Mouse (Mus musculus) layer of hippocampus, postnatal 14 days (tissue): ENCODE data around the gene Cipc. TPM values are rescaled to one million over a fixed set of nuclear protein-coding genes. Genes with fewer than 3 reads are reported as not detected.

Experiments used
- DNase-seq, 2 experiments: peaks; one replicate each; pipeline ENCODE4 v3.0.0; 2021 to 2022; ENCODE audit warnings: low spot score in 2 of 2, mixed read lengths in 1 of 2
- total RNA-seq, 2 experiments: library from RNA; stranded (reverse); gene quantifications; 2 replicates each; pipeline ENCODE4 v1.2.3; 2021

Cipc gene
- total RNA-seq, 2 experiments from 2014 or later, result 60.4 to 63.6 TPM

DNA sequence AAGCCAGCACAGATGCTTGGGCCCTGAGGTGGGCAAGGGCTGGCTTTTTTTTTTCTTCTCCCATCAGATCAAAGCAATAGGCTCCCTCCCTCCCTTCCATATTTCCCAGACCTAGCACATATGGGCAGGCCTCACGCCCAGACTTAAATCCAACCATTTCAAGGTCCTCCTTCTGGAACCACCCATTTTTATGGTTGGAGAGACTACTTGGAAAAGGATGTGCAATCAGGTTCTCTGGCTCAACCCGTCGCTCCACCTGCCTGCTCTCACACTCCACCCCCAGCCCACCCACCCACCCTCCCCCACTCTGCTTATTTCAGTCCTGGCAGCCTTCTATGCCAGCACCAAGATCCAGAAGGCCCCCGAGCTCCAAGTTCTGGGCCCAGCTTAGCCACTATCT, 39.7 kb downstream of the Cipc start:
- no peak for DNase-seq

DNA sequence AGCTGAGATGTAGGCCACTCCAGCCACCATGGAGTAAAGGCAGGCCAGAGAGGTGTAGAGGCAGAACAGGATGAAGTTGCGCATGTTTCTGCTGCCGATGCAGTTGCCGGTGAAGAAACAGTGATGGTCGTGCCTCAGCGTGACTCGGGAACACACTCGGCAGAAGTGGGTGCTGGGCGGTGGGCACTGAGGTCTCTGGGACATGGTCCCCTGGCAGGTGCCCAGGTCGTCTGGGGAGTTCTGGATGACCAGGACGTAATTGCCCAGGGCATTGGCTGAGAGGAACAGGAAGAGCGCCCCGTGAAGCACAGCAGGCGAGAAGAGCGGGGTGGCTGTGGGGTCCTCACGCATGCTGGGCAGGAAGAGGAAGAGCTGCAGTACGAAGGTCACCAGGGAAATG, 41.4 kb downstream of the Cipc start:
- DNase-seq, result no peak

DNA sequence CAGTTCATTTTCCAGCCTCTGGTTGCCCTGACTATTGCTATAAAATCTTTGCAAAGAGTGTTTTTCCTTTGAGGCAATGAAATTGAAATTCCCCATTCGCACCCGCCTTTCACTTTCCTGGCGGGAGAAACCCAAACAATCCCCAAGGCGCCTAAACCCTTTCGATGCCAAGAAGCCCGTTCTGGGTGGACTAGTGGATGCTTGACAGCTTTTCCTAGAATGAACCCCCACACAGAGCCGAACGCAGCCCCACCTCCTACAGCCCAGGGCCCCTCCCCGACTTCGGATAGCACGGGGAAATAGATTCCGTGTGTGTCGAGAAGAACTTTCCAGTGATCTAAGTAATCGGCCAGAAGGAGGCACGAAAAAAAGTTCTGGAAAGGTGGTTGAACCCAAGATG, 42.5 kb downstream of the Cipc start:
- no peak for DNase-seq

DNA sequence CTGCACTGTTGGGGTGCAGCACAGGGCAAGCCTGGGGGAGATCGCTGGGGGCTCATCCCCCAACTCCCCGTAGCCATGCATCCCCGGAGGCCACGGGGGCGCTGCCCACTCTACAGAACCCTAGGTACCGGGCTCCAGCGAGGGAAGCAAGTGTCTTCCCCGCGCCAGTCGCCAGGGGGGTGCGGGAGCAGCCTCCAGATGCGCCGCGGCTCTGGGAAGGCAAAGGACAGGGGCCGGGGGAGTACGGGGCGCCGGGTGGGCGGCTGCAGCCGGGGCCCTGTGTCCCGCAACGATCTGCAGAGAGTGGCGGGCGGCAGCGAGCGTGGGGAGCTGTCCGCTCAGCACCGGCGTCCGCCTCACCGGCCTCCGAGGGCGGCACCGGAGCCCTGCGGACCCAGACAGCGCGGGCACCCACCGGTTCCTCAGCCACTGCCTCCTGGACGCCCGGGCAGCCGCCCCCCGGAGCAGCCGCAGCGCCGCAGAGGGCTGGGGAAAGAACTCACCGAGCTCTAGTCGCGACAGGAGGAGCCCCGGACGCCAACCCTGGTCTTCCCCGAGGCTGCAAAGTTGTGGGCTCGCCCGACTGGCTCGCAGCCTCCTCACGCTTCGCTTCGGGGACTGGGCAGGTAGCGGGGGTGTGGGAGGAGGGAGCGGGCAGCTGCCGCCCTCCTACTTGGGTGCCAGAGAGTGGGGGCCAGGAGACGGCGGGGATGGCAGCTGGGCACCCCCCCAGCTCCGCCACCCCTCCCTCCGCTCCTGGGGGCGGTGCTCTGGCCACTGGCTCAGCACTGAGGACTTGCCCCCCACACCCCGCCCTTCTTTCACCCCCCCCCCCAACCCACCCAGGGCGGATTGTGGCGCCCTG, 43.3 kb downstream of the Cipc start, which contains the start of gene Zdhhc22:
Gene Zdhhc22, minus strand, starts transcription at position 541 of the 865 bp plus-strand sequence.
- DNase-seq, result no peak

DNA sequence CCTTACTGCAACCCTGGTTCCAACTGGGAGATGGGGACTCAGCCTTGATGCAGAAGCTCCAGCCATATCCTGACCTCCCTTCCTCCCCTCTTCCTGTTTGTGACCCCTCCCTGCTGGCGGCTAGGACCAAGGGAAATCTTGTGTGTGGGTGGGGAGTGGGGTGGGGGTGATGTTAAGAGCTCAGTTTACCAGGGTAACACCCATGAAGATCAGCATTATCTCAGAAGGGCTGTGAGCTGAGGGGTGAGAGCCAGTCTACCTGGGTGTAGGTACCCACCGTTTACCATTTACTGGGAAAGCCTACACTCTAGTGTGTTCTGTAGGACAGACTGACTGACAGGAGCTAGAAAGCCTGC, 43.9 kb downstream of the Cipc start:
- no peak for DNase-seq

DNA sequence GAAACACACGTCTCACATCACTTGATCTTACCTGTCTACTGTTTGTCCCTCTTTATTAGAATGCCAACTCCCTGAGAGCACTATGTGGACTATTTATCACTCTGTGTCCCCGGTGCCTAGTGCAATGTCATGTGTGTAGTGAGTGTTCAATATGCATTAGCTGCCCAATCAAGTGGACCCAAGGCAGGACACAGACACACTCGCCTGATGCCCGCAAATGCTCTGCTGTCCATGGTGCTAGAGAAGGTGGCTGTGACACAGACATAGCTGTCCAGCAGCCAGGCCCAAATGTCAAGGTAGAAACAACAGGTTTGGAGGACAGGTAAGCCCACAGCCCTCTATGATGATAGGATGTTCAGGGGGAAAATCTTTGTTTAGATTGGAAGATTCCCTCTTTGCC, 47.3 kb downstream of the Cipc start:
- no peak for DNase-seq

DNA sequence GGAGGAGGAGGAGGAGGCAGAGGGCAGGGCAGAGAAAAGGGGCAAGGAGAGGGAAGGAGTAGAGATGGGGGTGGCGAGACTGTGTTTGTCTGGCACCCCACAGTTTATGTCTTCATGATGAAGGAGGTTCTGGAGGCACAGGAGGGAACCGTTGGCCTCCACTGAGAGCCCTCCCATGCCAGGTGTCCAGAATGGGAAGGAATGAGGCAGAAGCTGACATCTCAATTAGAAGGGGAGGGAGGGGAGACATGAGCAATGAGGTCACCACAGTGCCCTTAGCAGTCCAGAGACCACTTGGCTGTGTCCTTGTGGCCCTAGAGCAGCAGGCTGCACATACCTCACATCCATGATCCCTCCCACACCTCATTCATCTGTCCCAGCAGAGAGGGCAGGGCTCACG, 47.9 kb downstream of the Cipc start:
- DNase-seq, result no peak

DNA sequence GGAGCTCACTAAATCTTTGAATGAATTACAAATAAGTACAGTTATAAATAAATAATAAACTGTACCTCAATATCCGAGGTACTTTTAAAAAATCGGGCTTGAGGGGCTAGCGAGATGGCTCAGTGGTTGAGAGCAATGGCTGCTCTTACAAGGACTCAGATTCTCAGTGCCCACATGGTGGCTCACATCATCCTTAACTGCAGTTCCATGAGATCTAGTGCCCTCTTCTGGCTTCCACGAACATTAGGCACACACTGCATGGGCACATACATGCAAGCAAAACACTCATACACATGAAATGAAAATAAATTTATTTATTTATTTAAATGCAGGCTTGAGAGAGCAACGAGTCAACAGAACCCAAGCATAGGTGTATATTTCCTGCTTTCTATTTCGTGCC, 49.1 kb downstream of the Cipc start:
- no peak for DNase-seq

DNA sequence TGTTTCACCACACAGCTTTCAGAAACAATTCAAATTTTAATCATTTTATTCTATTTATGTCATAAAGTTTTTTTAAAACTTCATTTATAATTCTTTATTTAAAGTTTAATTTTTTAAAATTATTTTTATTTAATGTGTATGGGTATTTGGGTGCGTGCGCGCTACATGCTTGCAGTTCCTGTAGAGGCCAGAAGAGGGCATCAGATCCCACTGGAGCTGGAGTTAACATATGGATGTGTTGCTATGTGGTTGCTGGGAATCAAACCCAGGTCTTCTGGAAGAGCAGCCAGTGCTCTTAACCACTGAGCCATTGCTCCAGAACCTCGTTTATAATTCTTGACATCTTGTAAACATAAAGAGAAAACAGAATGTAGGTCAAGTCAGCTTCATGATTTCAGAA, 51.9 kb downstream of the Cipc start:
- no peak for DNase-seq

DNA sequence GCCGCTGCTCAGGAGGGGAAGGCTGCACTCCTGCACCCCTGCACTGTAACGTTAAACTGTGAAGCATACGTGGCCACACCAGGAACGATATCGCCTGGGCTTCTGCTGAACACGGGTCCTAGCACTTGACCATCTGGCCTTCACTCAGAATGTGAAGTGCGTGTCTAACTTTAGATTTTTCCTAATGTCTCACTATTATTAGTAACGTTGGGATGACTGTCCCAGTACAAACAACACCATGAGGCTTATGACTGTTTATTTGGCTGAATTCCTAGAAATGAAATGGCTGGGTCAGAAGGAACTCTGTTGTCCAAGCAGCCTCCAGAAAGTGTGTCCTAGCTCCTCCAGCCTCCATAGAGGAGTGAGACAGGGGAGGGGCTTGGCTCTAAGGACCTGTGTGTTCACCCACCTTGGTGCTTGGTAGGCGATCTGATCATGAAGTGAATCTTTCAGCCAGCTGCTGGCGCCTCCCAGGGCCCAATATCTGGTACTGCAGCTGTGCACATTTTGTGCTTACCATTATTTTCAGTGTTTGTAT, 52.5 kb downstream of the Cipc start:
- DNase-seq, result no peak

DNA sequence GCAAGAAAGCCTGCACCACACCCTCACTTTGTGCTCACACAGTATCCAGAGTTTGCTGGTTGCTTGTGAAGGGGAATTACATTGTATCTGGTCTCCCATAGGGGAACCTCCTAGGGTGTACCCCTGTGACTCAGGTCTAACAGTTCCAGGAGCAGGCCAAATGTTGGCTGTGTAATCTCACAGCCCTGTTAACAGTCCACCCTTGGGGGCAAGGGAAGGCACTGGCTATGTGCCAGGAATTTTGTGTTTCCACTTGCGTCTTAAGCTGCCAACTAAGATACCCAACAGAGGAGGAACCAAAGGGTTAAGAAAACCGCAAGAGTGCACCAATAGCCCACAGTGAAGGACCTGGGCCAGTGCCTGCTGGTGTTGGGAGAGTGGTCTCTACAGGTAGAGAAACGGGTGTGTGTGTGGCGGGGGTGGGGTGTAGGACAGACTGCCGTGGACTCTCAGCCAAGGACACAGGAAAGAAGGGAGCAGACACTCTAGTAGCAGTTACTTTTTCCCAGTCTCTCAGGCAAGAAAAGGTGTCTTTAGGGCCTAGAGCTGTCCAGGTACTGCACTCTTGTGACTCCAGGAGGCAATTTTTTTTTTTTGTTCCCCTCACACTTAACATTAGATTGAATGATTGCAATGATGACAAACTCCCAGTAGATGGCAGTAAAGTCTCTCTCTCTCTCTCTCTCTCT, 53.5 kb downstream of the Cipc start:
- DNase-seq, result no peak

DNA sequence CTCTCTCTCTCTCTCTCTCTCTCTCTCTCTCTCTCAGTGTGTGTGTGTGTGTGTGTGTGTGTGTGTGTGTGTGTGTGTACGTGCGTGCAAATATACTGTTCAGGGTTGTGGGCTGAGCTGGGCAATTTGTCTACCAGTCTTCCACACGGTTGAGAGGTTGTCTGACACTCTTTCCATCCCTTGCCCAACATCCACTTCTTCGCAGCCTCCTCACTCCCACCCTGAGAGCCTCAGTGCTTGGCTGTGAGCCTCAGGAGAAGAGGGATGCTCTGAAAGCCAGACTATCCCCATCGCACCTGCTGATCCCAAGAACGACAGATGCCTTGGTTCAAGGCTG, 54.0 kb downstream of the Cipc start:
- no peak for DNase-seq

DNA sequence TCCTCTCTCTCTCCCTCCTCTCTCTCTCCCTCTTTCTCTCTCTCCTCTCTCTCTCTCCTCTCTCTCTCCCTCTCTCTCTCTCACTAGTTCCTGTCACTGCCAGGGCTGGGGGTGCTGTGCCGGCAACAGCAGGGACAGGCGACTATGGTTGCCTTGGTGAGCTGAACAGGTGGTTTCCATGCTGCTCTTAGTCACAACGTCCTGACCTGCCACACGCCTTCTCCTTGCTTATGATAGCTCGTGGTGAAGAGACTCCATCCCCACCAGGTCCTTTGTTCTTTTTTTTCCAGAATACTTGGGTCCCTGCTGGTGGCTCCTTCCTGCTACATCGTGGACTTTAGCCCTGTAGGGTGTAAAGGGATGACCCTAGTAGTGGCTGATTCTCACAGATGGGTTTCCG, 55.4 kb downstream of the Cipc start:
- no peak for DNase-seq

DNA sequence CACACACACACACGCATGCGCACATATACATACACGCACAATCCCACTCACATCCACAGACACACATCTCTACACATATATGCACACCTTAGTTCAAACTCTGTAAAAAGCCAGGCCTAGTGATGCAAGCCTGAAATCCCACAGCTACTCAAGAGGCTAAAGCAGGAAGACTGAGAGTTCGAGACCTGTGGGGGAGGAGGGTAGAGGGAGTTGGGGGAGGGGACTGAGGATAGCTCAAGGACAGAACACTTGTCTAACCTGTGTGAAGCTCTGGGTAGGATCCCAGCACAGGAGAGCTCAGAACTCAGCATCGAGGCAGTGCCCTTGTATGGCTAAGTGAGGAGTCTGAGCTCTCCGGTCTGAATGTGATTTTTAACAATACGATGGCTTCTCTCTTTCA, 56.0 kb downstream of the Cipc start:
- DNase-seq, result no peak

DNA sequence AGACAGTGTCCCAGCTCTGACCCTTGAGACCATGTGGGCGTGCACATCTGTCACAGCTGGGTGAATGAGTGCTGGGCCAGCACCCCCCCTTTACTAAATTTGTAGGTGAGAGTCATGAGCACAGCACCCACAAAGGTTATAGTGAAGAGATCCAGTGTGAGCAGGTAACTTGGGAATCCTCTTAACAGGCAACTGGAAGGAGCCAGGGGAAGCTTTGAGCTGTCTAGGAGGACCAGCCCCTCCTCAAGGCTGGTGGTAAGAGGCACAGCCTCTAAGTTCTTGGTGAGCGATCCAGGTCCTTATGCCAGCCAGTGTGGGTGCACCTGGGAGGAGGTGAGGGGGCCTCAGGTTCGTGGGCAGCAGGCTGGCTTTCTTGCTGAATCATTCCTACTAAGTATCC, 56.8 kb downstream of the Cipc start:
- no peak for DNase-seq

DNA sequence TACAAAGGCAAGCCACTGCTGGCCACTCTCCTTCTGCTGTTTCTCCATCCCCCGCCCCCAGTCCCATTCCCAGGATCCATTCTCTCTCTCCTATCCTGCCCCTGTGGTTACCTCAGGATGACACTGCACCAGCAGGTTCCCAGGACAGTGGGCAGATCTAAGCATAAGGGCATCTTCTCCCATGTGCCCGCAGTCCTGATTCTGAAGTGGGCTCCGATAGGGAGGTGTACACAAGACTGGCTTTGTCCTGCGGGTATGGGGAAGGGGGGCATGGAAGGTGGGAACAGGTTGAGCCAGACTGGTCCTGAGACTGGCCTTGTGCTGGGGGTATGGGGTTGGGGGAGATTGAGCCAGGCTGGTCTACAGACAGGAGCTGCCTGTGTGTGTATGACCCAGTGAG, 57.8 kb downstream of the Cipc start:
- no peak for DNase-seq

Other genes starting within 250 kb of the Cipc start
- 1 to 10 TPM; 5.9 to 6.2 TPM for gene Angel1, start 220.6 kb upstream of the Cipc start, total RNA-seq
- not detected for gene Lrrc74a, start 212.7 kb upstream of the Cipc start, total RNA-seq
- gene Irf2bpl, start 62.2 kb upstream of the Cipc start, total RNA-seq, result 10 to 100 TPM; 64.9 to 65.1 TPM
- gene Zdhhc22, start 43.4 kb downstream of the Cipc start, total RNA-seq, result 10 to 100 TPM in 1 of 2 experiments, 1 to 10 TPM in 1; 9.3 to 22.9 TPM
- gene Tmem63c, start 74.3 kb downstream of the Cipc start, total RNA-seq, result 10 to 100 TPM; 30.3 to 33.4 TPM
- 1 to 10 TPM; 1.5 to 2.6 TPM for gene Ngb, start 155.5 kb downstream of the Cipc start, total RNA-seq
- 10 to 100 TPM; 48.6 to 49.3 TPM for gene Gstz1, start 200.1 kb downstream of the Cipc start, total RNA-seq
- 10 to 100 TPM; 19.0 to 21.3 TPM for gene Pomt2, start 200.9 kb downstream of the Cipc start, total RNA-seq